Comparison of ENCODE assay signal across 10 mouse cellular contexts in genomic region chr9:20757087-20757955, GRCm38 (mm10). TPM values are rescaled to one million over a fixed set of nuclear protein-coding genes. Genes with fewer than 3 reads are reported as not detected.
A peak's percentile ranks its signal among the peaks of the same experiment; 100 is the strongest.
DNase-seq lines count a peak whose midpoint lies in the region; ATAC-seq lines count a peak whose summit lies in the region.
"Had no signal": no experiment of that assay in that cellular context is flagged by ENCODE, and none has a peak within 500 bp of the region (broad histone marks: within the 10 kb centered on the region; RNA-seq: fewer than 3 reads in every experiment).

No protein-coding gene starts in this region.

- no peaks in the 10 kb centered on the region for H3K27me3 ChIP-seq in midbrain, embryonic 10.5 days (ENCODE audit: low read depth, poor library complexity, severe bottlenecking)
- H3K27me3 ChIP-seq in midbrain, embryonic 15.5 days (replicated peaks) = no peaks in the 10 kb centered on the region
- H3K27me3 ChIP-seq in heart, embryonic 10.5 days (ENCODE audit: insufficient read depth, poor library complexity, severe bottlenecking) = no peaks in the 10 kb centered on the region; the same call in 1 of the 2 replicates
- H3K27me3 ChIP-seq: embryonic facial prominence, embryonic 15.5 days; lung, embryonic 15.5 days had no signal

- H3K4me3 ChIP-seq in midbrain, embryonic 10.5 days = no peak overlapping the region
- H3K4me3 ChIP-seq in midbrain, embryonic 15.5 days = no peak overlapping the region
- H3K4me3 ChIP-seq in heart, embryonic 10.5 days = no peak overlapping the region
- H3K4me3 ChIP-seq: embryonic facial prominence, embryonic 15.5 days; lung, embryonic 15.5 days had no signal

- no peaks in the 10 kb centered on the region for H3K4me1 ChIP-seq in midbrain, embryonic 10.5 days
- H3K4me1 ChIP-seq in midbrain, embryonic 15.5 days = no peaks in the 10 kb centered on the region; the same call in 1 of the 2 replicates
- 0 out of 2 replicates have a peak, but pooled peaks cover 4% of the 10 kb centered on the region for H3K4me1 ChIP-seq in heart, embryonic 10.5 days
- H3K4me1 ChIP-seq: embryonic facial prominence, embryonic 15.5 days; lung, embryonic 15.5 days had no signal

- no peak overlapping the region for H3K9ac ChIP-seq in midbrain, embryonic 15.5 days
- H3K9ac ChIP-seq: embryonic facial prominence, embryonic 15.5 days; lung, embryonic 15.5 days had no signal

- WGBS in midbrain, embryonic 10.5 days = 58% methylated on average over 6 of the region's 6 CpGs
- 62% methylated on average over 6 of the region's 6 CpGs for WGBS in midbrain, embryonic 15.5 days
- WGBS in heart, embryonic 10.5 days = 65% methylated on average over 6 of the region's 6 CpGs

- no peak overlapping the region for H3K4me2 ChIP-seq in midbrain, embryonic 15.5 days
- H3K4me2 ChIP-seq: embryonic facial prominence, embryonic 15.5 days; lung, embryonic 15.5 days had no signal

- ATAC-seq in midbrain, embryonic 15.5 days (replicated peaks) = no peak
- ATAC-seq in activated CD4-positive, CD25-positive, alpha-beta regulatory T cell, adult 4 months = peak; percentile 54

- H3K27ac ChIP-seq in midbrain, embryonic 10.5 days (replicated peaks) = no peak overlapping the region
- H3K27ac ChIP-seq in midbrain, embryonic 15.5 days = no peak overlapping the region
- no peak overlapping the region for H3K27ac ChIP-seq in heart, embryonic 10.5 days
- H3K27ac ChIP-seq: embryonic facial prominence, embryonic 15.5 days; lung, embryonic 15.5 days had no signal

- H3K36me3 ChIP-seq in midbrain, embryonic 10.5 days = no peaks in the 10 kb centered on the region
- no peaks in the 10 kb centered on the region for H3K36me3 ChIP-seq in midbrain, embryonic 15.5 days (replicated peaks)
- H3K36me3 ChIP-seq in heart, embryonic 10.5 days = no peaks in the 10 kb centered on the region
- H3K36me3 ChIP-seq: embryonic facial prominence, embryonic 15.5 days; lung, embryonic 15.5 days had no signal

- DNase-seq in midbrain, embryonic 10.5 days (ENCODE audit: low spot score) = peak; percentile 68
- peak; percentile 27 to 71 for DNase-seq in cerebellum, postnatal 25 days
- DNase-seq in heart, embryonic 10.5 days (ENCODE audit: low spot score) = peak; percentile 91
- peak; percentile 79 to 82 for DNase-seq in kidney, postnatal 4 days
- peak; percentile 87 for DNase-seq in naive thymus-derived CD4-positive, alpha-beta T cell, adult 2 months (ENCODE audit: low read depth)
- peak; percentile 56 for DNase-seq in thymus, postnatal 25 days

- no peaks in the 10 kb centered on the region for H3K9me3 ChIP-seq in midbrain, embryonic 10.5 days (replicated peaks)
- H3K9me3 ChIP-seq in midbrain, embryonic 15.5 days = no peaks in the 10 kb centered on the region
- H3K9me3 ChIP-seq in heart, embryonic 10.5 days = no peaks in the 10 kb centered on the region
- H3K9me3 ChIP-seq: embryonic facial prominence, embryonic 15.5 days; lung, embryonic 15.5 days had no signal

RNA-seq across cellular contexts. Expression of gene Olfm2, which starts 11.2 kb away (rescaled TPM):
- polyA plus RNA-seq in midbrain, embryonic 10.5 days (2016; fragmentation: Nextera tagmentation; extraction: Ambion mirVana) = 26.8 and 34.6 TPM in 2 replicates
- 209 and 213 TPM in 2 replicates for polyA plus RNA-seq in midbrain, embryonic 15.5 days (2015; fragmentation: Nextera tagmentation; extraction: Ambion mirVana)
- polyA plus RNA-seq in activated CD4-positive, CD25-positive, alpha-beta regulatory T cell, adult 4 months (2017; shearing (Covaris generic)) = under 1 TPM in 1 of 2 experiments, not detected in 1; 0.25 TPM
- 1.3 and 3.2 TPM in 2 replicates for polyA plus RNA-seq in heart, embryonic 10.5 days (2016; fragmentation: Nextera tagmentation; extraction: Ambion mirVana)

RNA-seq across cellular contexts. Expression of gene Col5a3, which starts 57.5 kb away (rescaled TPM):
- 0.60 TPM in 2 replicates for polyA plus RNA-seq in midbrain, embryonic 10.5 days (2016; fragmentation: Nextera tagmentation; extraction: Ambion mirVana)
- 0.85 and 0.98 TPM in 2 replicates for polyA plus RNA-seq in midbrain, embryonic 15.5 days (2015; fragmentation: Nextera tagmentation; extraction: Ambion mirVana)
- polyA plus RNA-seq in activated CD4-positive, CD25-positive, alpha-beta regulatory T cell, adult 4 months (2017; shearing (Covaris generic)) = not detected
- 0.06 and 0.11 TPM in 2 replicates for polyA plus RNA-seq in heart, embryonic 10.5 days (2016; fragmentation: Nextera tagmentation; extraction: Ambion mirVana)
